Mouse (Mus musculus) CH12.LX (cell line): ENCODE results near the gene Slc7a14. TPM values are rescaled to one million over a fixed set of nuclear protein-coding genes. Genes with fewer than 3 reads are reported as not detected.

Experiments
- DNase-seq: peaks from one replicate; pipeline ENCODE4 v3.0.0-alpha.2; 2013; ENCODE audit errors: extremely low read depth
- H3K27ac ChIP-seq: 2 replicates; pipeline ENCODE4 v1.5.1; 2012; ENCODE audit warnings: low read depth, mild to moderate bottlenecking, control low read depth, moderate library complexity; ENCODE audit not compliant: insufficient read depth
- H3K27me3 ChIP-seq: replicated peaks from 2 replicates; pipeline ENCODE3; 2012; ENCODE audit warnings: inconsistent platforms
- H3K36me3 ChIP-seq, 2 experiments: replicated peaks in 1 of 2; 2 replicates each; pipeline versions ENCODE3 to v1.6.1; 2012; ENCODE audit warnings: inconsistent platforms in 1 of 2, low read length in 1 of 2, mild to moderate bottlenecking in 1 of 2, mixed read lengths in 1 of 2, moderate library complexity in 1 of 2; ENCODE audit not compliant: control insufficient read depth in 1 of 2, insufficient read depth in 1 of 2
- H3K4me1 ChIP-seq, 2 experiments: 2 replicates each; pipeline ENCODE4 v1.6.1; 2012; ENCODE audit warnings: inconsistent platforms in 1 of 2, moderate library complexity in 1 of 2; ENCODE audit not compliant: insufficient read depth in 2 of 2, control insufficient read depth in 1 of 2
- H3K4me2 ChIP-seq: 2 replicates; pipeline ENCODE4 v1.6.1; 2012; ENCODE audit warnings: low read depth, mild to moderate bottlenecking, control low read depth; ENCODE audit not compliant: poor library complexity, insufficient read depth, severe bottlenecking
- H3K4me3 ChIP-seq, 3 experiments: fragments of 150-350 bp in 1 of 3; sonication (generic) in 1 of 3; replicated peaks in 1 of 3; 2 replicates each; pipeline versions ENCODE3 to v1.5.1; 2011 to 2012; ENCODE audit warnings: low read depth in 2 of 3, low read length in 2 of 3, mild to moderate bottlenecking in 2 of 3, moderate library complexity in 2 of 3, control low read depth in 1 of 3, improper control_type of control experiment in 1 of 3, inconsistent platforms in 1 of 3, mixed read lengths in 1 of 3; ENCODE audit not compliant: poor library complexity in 1 of 3
- H3K79me2 ChIP-seq: replicated peaks from 2 replicates; pipeline ENCODE4 v1.6.1; 2012; ENCODE audit warnings: mild to moderate bottlenecking, moderate library complexity; ENCODE audit not compliant: control insufficient read depth, poor library complexity, insufficient read depth, severe bottlenecking; ENCODE audit errors: extremely low read depth
- H3K9ac ChIP-seq: 2 replicates; pipeline ENCODE4 v1.6.1; 2012; ENCODE audit warnings: low read depth, mild to moderate bottlenecking, control low read depth, moderate library complexity; ENCODE audit not compliant: insufficient read depth
- H3K9me3 ChIP-seq: replicated peaks from 2 replicates; pipeline ENCODE3; 2012; ENCODE audit warnings: low read length, inconsistent platforms, mixed read lengths
- E2F4 ChIP-seq: IDR thresholded peaks from 2 replicates; pipeline ENCODE4 v1.6.1; 2011; ENCODE audit warnings: low read depth, low read length, improper control_type of control experiment; ENCODE audit not compliant: insufficient replicate concordance
- EP300 ChIP-seq: IDR thresholded peaks from 2 replicates; pipeline ENCODE4 v1.6.1; 2011; ENCODE audit warnings: low read length, improper control_type of control experiment
- ETS1 ChIP-seq: conservative IDR thresholded peaks from 2 replicates; pipeline ENCODE4 v1.6.1; 2012; ENCODE audit warnings: low read depth, mild to moderate bottlenecking, inconsistent platforms, low read length, improper control_type of control experiment, moderate library complexity
- GABPA ChIP-seq: IDR thresholded peaks from 2 replicates; pipeline ENCODE4 v1.6.1; 2012; ENCODE audit warnings: low read depth, low read length, improper control_type of control experiment, inconsistent platforms; ENCODE audit not compliant: insufficient replicate concordance
- HCFC1 ChIP-seq: IDR thresholded peaks from 2 replicates; pipeline ENCODE4 v1.6.1; 2012; ENCODE audit warnings: low read depth, mild to moderate bottlenecking, inconsistent platforms, low read length, improper control_type of control experiment
- IRF4 ChIP-seq: IDR thresholded peaks from 2 replicates; pipeline ENCODE4 v1.6.1; 2014; ENCODE audit warnings: low read depth, mild to moderate bottlenecking, inconsistent platforms, low read length, improper control_type of control experiment
- JUN ChIP-seq: IDR thresholded peaks from 2 replicates; pipeline ENCODE4 v1.6.1; 2011; ENCODE audit warnings: low read depth, mild to moderate bottlenecking, low read length, improper control_type of control experiment, moderate library complexity; ENCODE audit not compliant: insufficient read depth
- JUND ChIP-seq: conservative IDR thresholded peaks from 2 replicates; pipeline ENCODE4 v1.6.1; 2011; ENCODE audit warnings: low read depth, low read length, improper control_type of control experiment
- KAT2A ChIP-seq: IDR thresholded peaks from 2 replicates; pipeline ENCODE4 v1.6.1; 2012; ENCODE audit warnings: low read length, improper control_type of control experiment, inconsistent platforms; ENCODE audit not compliant: insufficient replicate concordance
- MAFK ChIP-seq: IDR thresholded peaks from 2 replicates; pipeline ENCODE4 v1.6.1; 2011; ENCODE audit warnings: low read length, improper control_type of control experiment; ENCODE audit not compliant: insufficient replicate concordance
- MAZ ChIP-seq: IDR thresholded peaks from 2 replicates; pipeline ENCODE4 v1.6.1; 2012; ENCODE audit warnings: low read depth, mild to moderate bottlenecking, inconsistent platforms, low read length, improper control_type of control experiment, moderate library complexity
- MEF2A ChIP-seq: IDR thresholded peaks from 2 replicates; pipeline ENCODE4 v1.6.1; 2014; ENCODE audit warnings: low read depth, mild to moderate bottlenecking, inconsistent platforms, low read length, improper control_type of control experiment, borderline replicate concordance
- POLR2A ChIP-seq: IDR thresholded peaks from 2 replicates; pipeline ENCODE4 v1.6.1; 2011; ENCODE audit warnings: low read depth, mild to moderate bottlenecking, improper control_type of control experiment, low read length
- POLR2AphosphoS2 ChIP-seq: IDR thresholded peaks from 2 replicates; pipeline ENCODE4 v1.6.1; 2011; ENCODE audit warnings: low read depth, low read length, improper control_type of control experiment
- USF1 ChIP-seq: IDR thresholded peaks from 2 replicates; pipeline ENCODE4 v1.6.1; 2014; ENCODE audit warnings: low read depth, mild to moderate bottlenecking, inconsistent platforms, low read length, improper control_type of control experiment
- ZC3H11A ChIP-seq: IDR thresholded peaks from 2 replicates; pipeline ENCODE4 v1.6.1; 2012; ENCODE audit warnings: low read depth, mild to moderate bottlenecking, inconsistent platforms, low read length, improper control_type of control experiment
- ZMIZ1 ChIP-seq: IDR thresholded peaks from 2 replicates; pipeline ENCODE4 v1.6.1; 2012; ENCODE audit warnings: low read depth, mild to moderate bottlenecking, inconsistent platforms, low read length, improper control_type of control experiment
- ZNF384 ChIP-seq: IDR thresholded peaks from 2 replicates; pipeline ENCODE4 v1.6.1; 2012; ENCODE audit warnings: low read depth, low read length, improper control_type of control experiment, inconsistent platforms
- dilution Hi-C: fragments of 300-500 bp; cut with MboI; formaldehyde crosslinking; loops from 2 replicates; pipeline ENCODE4 v1.14.3; 2020; ENCODE audit warnings: low sequenced_read_pairs; ENCODE audit not compliant: extremely low pct_unique_long_range_greater_than_20kb, extremely low pct_ligation_motif_present
- in situ Hi-C: fragments of 300-500 bp; cut with MboI; formaldehyde crosslinking; loops from 3 replicates; pipeline ENCODE4 v1.14.3; 2019; ENCODE audit warnings: low sequenced_read_pairs, low pct_ligation_motif_present, low pct_unique_long_range_greater_than_20kb, mixed read lengths
- polyA plus RNA-seq: library from polyadenylated mRNA; unstranded; fragments of >175 nt; gene quantifications from 2 replicates; pipeline ENCODE4 v1.2.1, GENCODE M21; 2012; ENCODE audit warnings: low read depth; ENCODE audit not compliant: insufficient read length
- total RNA-seq, 2 experiments: library from RNA; depleted of rRNA; stranded (reverse); fragments of 300-350 nt in 1 of 2; fragments of >200 nt in 1 of 2; gene quantifications; 2 replicates each; pipeline ENCODE4 v1.2.3; 2012 to 2014

The Slc7a14 gene
- total and polyA plus RNA-seq, 3 experiments: not detected

GRCm38 (mm10) chr3:31220040-31220439 lies 90.1 kb downstream of the Slc7a14 start:
- no peak for TF ChIP-seq ZNF384
- TF ChIP-seq POLR2A: no peak
- TF ChIP-seq ETS1: no peak
- no peak for TF ChIP-seq ZMIZ1
- TF ChIP-seq E2F4: no peak
- no peak for TF ChIP-seq MAFK
- TF ChIP-seq ZC3H11A: no peak
- TF ChIP-seq MAZ: no peak
- no peak for TF ChIP-seq USF1
- no peak for TF ChIP-seq JUN
- TF ChIP-seq EP300: no peak
- no peak for TF ChIP-seq MEF2A
- in situ Hi-C loops: no loop called here

GRCm38 (mm10) chr3:31219483-31219882 lies 90.7 kb downstream of the Slc7a14 start:
- H3K79me2 ChIP-seq: no peaks in the 10 kb centered on the region
- H3K36me3 ChIP-seq: no peaks in the 10 kb centered on the region
- H3K9ac ChIP-seq: no peak overlapping the region
- in situ Hi-C loops (no loop called here), dilution Hi-C loops (no loop called here)
- TF ChIP-seq EP300 (peak; percentile 85), HCFC1 (no peak), GABPA (no peak), ZNF384 (no peak), JUN (peak; percentile 59; the same call in 1 of the 2 replicates), JUND (peak; percentile 75), POLR2AphosphoS2 (no peak), ETS1 (no peak), IRF4 (peak; percentile 84), KAT2A (no peak), MAFK (0 out of 2 replicates have a peak, but pooled peaks have one; percentile 16)
- no peaks in the 10 kb centered on the region for H3K27me3 ChIP-seq
- H3K4me3 ChIP-seq: no peak overlapping the region
- no peaks in the 10 kb centered on the region for H3K9me3 ChIP-seq
- H3K4me2 ChIP-seq: no peak overlapping the region
- peak; percentile 38 for DNase-seq
- peaks cover 0 to 31% of the 10 kb centered on the region in 2 experiments; a peak in 2 of 4 replicates for H3K4me1 ChIP-seq
- H3K27ac ChIP-seq: no peak overlapping the region

More at GRCm38 (mm10) chr3:31220040-31220439, 90.1 kb downstream of the Slc7a14 start:
- Histone ChIP-seq H3K9ac (no peak overlapping the region), H3K4me1 (peaks cover 0 to 30% of the 10 kb centered on the region in 2 experiments; a peak in 2 of 4 replicates), H3K9me3 (no peaks in the 10 kb centered on the region), H3K4me3 (no peak overlapping the region), H3K4me2 (no peak overlapping the region), H3K79me2 (no peaks in the 10 kb centered on the region), H3K27ac (no peak overlapping the region), H3K27me3 (no peaks in the 10 kb centered on the region), H3K36me3 (no peaks in the 10 kb centered on the region)
- DNase-seq: no peak
- dilution Hi-C loops: no loop called here
